Mouse (Mus musculus) urinary bladder, postnatal 14 days (tissue): ENCODE results near the gene Taf1b.

Source experiments
- DNase-seq: peaks from one replicate; pipeline ENCODE4 v3.0.0; 2021; ENCODE audit warnings: low spot score

Taf1b gene

GRCm38 (mm10) chr12:24552531-24552930 is 54.4 kb downstream of the Taf1b start:
- no peak for DNase-seq

DNA sequence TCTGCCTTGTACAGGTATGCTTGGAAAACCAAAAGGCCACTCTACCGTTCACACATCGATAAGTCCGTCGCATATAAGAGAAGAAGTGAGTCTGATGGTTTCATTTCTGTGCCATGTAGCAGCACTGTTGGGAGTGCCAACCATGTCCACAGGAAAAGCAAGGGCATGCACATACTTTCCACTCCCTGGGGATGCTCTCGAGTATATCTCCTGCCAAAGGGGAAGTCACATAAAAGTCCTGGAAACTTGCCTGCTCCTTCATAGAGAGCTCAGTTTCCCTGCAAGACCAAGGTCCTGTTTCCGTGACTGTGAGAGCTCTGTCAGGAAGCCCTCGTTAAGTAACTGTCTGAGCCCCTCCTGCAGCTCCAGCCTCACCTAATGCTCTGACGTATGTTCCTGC is 57.8 kb downstream of the Taf1b start:
- DNase-seq = no peak

DNA sequence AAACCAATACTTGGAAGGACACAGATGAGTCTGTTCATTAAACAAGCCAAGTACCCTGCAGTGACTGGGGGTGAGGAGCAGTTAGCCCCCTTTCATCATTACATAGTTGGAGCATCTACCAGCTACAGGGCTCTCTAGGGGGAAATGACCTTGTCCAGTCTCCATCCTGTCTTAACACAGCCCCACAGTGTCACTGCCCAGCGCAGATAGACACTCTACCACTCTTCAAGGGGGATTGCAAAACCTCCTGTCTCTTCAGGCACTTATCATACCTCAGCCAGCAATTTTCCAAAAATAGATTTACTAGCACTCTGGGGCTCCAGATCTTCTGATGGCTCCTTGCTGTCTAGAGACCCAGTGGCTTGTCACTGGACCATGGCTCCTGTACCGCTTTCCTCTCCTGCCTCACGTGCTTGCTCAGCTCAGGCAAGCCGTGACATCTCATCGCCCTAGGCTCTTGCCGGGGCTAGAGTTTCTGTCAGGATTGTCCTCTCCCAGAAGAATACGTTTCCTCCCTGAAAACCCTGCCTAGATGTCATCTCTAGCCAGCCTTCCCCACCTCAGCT is 65.3 kb downstream of the Taf1b start:
- no peak for DNase-seq

DNA sequence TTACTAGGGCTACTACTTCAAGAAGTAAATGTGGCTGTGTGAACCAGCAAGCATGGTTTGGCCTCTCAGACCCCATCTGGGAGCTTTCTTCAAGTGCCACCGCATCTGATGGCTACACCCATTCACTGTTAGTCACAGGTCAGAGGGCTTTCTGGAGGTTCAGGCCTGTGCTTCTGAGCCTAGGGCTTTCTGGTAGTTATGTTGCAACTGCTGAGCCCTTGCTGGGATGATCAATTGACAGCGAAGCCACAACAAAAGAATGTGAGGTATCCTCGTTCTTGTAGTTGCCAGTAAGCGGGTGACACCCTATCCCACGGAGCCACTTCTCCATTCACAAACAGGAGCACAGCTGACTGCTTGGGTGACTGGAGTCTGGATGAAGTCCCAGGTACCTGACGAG is 67.2 kb downstream of the Taf1b start:
- DNase-seq = no peak

GRCm38 (mm10) chr12:24567606-24568005 is 69.4 kb downstream of the Taf1b start:
- DNase-seq = no peak

GRCm38 (mm10) chr12:24571523-24572392 is 73.6 kb downstream of the Taf1b start, which contains the start of gene Grhl1:
Gene Grhl1 (plus strand): TSS chr12:24572283.
- DNase-seq = peak; percentile 95

GRCm38 (mm10) chr12:24572421-24573274 is 74.5 kb downstream of the Taf1b start:
- DNase-seq = no peak

DNA sequence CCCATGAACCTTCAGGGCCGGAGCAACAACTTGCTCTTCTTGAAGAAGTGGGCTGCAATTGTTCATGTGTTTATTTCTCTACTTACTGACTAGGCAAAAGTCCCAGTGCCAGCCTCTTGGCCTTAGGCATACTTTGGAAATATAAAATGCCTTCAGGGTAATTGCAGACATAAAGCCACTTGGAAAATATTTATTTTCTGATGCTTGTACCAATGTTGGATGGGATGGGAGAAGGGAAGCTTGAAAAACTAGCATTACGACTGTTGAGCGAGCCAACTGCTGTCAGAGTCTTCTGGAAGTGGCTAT is 75.1 kb downstream of the Taf1b start:
- no peak for DNase-seq

GRCm38 (mm10) chr12:24574870-24575269 is 76.7 kb downstream of the Taf1b start:
- peak; percentile 41 for DNase-seq

DNA sequence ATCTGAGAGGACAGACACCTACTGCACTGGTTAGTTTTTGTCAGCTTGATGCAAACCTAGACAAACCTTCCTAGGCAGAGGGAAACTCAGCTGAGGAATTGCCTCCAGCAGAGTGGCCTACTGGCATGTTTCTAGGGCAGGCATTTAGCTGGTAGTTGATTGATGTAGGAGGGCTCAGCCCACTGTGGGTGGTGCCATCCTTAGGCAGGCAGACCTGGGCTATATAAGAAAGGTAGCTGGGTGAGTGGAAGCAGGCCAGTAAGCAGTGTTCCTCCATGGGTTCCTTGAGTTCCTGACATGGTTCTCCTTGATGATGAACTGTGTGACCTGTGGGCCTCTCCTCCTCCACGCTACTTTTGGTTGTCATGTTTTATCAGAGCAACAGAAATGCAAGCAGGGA is 82.3 kb downstream of the Taf1b start:
- no peak for DNase-seq

- no peak for DNase-seq
Measured at GRCm38 (mm10) chr12:24580996-24581683, 83.0 kb downstream of the Taf1b start.

DNA sequence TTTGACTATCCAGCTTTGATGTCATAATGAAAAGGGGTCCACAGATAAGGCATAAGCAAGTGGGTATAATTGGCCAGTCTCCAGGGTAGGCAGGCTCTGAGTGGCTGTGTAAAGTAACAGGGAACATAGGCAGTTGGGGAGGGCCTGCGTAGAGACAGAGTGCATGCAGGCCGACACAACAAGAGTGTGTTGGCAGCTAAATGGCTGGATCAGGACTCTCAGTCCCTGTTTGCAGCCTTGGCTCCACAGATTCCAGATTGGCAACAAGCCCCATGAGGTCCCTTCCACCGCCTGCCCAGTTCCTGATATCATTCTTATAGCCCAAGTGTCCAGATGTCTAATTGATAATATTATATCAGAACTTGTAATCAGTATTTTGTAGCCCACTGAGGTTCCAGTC is 85.5 kb downstream of the Taf1b start:
- no peak for DNase-seq

- no peak for DNase-seq
Measured at GRCm38 (mm10) chr12:24584835-24585234, 86.7 kb downstream of the Taf1b start.

- no peak for DNase-seq
Measured at GRCm38 (mm10) chr12:24586193-24586592, 88.0 kb downstream of the Taf1b start.

GRCm38 (mm10) chr12:24590371-24590770 is 92.2 kb downstream of the Taf1b start:
- no peak for DNase-seq

- no peak for DNase-seq
Measured at GRCm38 (mm10) chr12:24592055-24592454, 93.9 kb downstream of the Taf1b start.

DNA sequence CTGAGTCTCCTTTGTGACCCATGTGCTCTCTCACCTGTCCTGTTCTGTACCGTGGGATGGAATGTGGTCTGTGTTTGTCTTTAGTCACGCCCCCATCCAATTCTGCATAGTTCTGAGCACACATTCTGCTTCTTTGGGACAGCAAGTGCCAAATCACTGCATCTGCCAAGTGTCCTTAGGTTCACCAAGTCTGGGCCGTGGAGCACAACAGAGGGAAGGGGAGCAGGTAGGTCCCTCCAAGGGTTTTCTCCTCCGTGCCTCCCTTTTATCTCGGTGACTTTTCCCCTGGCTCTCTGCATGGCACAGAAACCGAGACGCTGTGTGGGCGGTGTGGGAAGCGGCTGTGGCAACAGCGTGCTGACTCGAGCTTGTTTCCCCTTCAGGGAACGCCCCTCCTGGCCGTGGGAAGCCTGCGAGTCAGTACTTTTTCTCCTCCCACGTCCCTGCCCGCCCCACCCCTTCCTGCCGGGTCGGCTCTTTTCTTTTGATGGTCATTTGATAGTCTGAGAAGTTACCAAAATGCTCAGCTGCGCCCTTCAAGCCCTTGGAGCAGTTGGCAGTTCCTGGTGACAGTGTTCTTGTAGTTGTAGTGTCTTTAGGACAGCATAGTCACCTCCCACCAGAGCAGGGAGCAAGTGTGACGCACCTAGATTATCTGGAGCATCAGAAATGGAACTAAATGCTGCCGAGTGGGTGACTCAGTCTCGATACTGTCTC is 95.0 kb downstream of the Taf1b start:
- DNase-seq = peak; percentile 85

DNA sequence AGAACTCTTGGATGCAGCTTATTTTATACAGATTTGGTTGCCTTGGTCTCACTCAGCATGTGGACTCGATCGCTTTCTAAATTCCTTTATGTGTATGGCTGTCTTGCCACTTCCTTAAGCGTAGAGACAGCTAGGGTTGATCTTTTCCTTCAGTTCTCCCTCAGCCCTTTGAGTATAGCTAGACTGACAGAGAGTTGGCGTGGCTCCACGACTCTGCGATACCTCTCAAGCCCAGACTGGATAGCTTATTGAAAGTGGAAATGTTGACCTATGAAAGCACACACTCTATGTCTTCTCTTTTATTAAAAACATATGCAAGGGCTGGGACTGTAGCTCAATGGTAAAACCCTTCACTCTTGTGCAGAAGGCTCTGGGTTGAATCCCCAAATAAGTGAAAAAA is 99.2 kb downstream of the Taf1b start:
- DNase-seq = no peak

- no peak for DNase-seq
Measured at GRCm38 (mm10) chr12:24599366-24599895, 101.3 kb downstream of the Taf1b start.

- DNase-seq = no peak
Measured at GRCm38 (mm10) chr12:24600074-24600473, 101.9 kb downstream of the Taf1b start.

GRCm38 (mm10) chr12:24600806-24601205 is 102.6 kb downstream of the Taf1b start:
- peak; percentile 73 for DNase-seq
